Mouse (Mus musculus) kidney, adult 2 months (tissue): ENCODE measurements around the gene Olfr1200.

Source experiments
- CTCF ChIP-seq: fragments of 200-500 bp; conservative IDR thresholded peaks from 2 replicates; pipeline ENCODE4 v1.5.1; 2011; ENCODE audit warnings: low read depth, mild to moderate bottlenecking, control low read depth, low read length, moderate library complexity, mixed read lengths; ENCODE audit not compliant: insufficient read depth, insufficient read length
- POLR2A ChIP-seq: fragments of 200-500 bp; IDR thresholded peaks from one replicate; pipeline ENCODE4 v1.6.1; 2011; ENCODE audit warnings: low read depth, low read length, control low read depth

GRCm38 (mm10) chr2:88814196-88814595 lies 43.9 kb upstream of the Olfr1200 start, which contains the start of gene Olfr1202:
- no peak for TF ChIP-seq POLR2A
- no peak for TF ChIP-seq CTCF
